Mouse (Mus musculus) forebrain, embryonic 13.5 days (tissue): ENCODE results near the gene Pdzrn3. TPM values are rescaled to one million over a fixed set of nuclear protein-coding genes. Genes with fewer than 3 reads are reported as not detected.

ENCODE experiments used
- ATAC-seq: fragments of 200-750 bp; cut with Nextera tagmentation; 2 replicates; pipeline ENCODE4 v1.8.0; 2017
- H3K27ac ChIP-seq: fragments of 300-500 bp; sonication (generic); 2 replicates; pipeline ENCODE4 v1.5.1; 2015; ENCODE audit warnings: inconsistent platforms, mild to moderate bottlenecking, moderate library complexity
- H3K27me3 ChIP-seq: fragments of 300-500 bp; sonication (generic); 2 replicates; pipeline ENCODE4 v1.6.1; 2015; ENCODE audit warnings: mild to moderate bottlenecking, inconsistent platforms
- H3K36me3 ChIP-seq: fragments of 300-500 bp; sonication (generic); 2 replicates; pipeline ENCODE4 v1.6.1; 2015; ENCODE audit warnings: mild to moderate bottlenecking, inconsistent platforms; ENCODE audit not compliant: poor library complexity, severe bottlenecking
- H3K4me1 ChIP-seq: fragments of 300-500 bp; sonication (generic); 2 replicates; pipeline ENCODE4 v1.6.1; 2015; ENCODE audit warnings: inconsistent platforms
- H3K4me2 ChIP-seq: fragments of 300-500 bp; sonication (generic); 2 replicates; pipeline ENCODE4 v1.6.1; 2015; ENCODE audit warnings: inconsistent platforms, mild to moderate bottlenecking, moderate library complexity
- H3K4me3 ChIP-seq: fragments of 300-500 bp; sonication (generic); 2 replicates; pipeline ENCODE4 v1.5.1; 2015; ENCODE audit warnings: mild to moderate bottlenecking, inconsistent platforms
- H3K9ac ChIP-seq: fragments of 300-500 bp; sonication (generic); 2 replicates; pipeline ENCODE4 v1.6.1; 2015; ENCODE audit warnings: mild to moderate bottlenecking, inconsistent platforms
- H3K9me3 ChIP-seq: fragments of 300-500 bp; sonication (generic); replicated peaks from 2 replicates; pipeline ENCODE4 v1.6.1; 2016; ENCODE audit warnings: inconsistent platforms
- WGBS: fragments of 180-500 bp; shearing (Covaris S2); methylation state at CpG from one replicate; pipeline ENCODE4 v1.1.7; 2015; 5-methylcytosine and 5-hydroxymethylcytosine counted together
- polyA plus RNA-seq: library from polyadenylated mRNA; unstranded; fragments of >200 nt; fragmentation: Nextera tagmentation; extraction: Ambion mirVana; gene quantifications from 2 replicates; pipeline ENCODE4 v1.2.1, GENCODE M21; 2015

Gene Pdzrn3
- polyA plus RNA-seq, 1 experiment from 2014 or later = 13.1 TPM

- 10% methylated on average over 7 of the region's 7 CpGs for WGBS
- H3K27ac ChIP-seq = peak overlapping the region; percentile 40; the same call in 1 of the 2 replicates
- H3K4me2 ChIP-seq = no peak overlapping the region
- no peaks in the 10 kb centered on the region for H3K27me3 ChIP-seq
- H3K4me1 ChIP-seq = peaks cover 37% of the 10 kb centered on the region
- H3K36me3 ChIP-seq = no peaks in the 10 kb centered on the region
- H3K9ac ChIP-seq = no peak overlapping the region
- H3K4me3 ChIP-seq = no peak overlapping the region
- peak; percentile 38; the same call in 1 of the 2 replicates for ATAC-seq
- H3K9me3 ChIP-seq = no peaks in the 10 kb centered on the region
Observed at GRCm38 (mm10) chr6:101236230-101236629, 141.5 kb downstream of the Pdzrn3 start.

GRCm38 (mm10) chr6:101234349-101234748 is 143.3 kb downstream of the Pdzrn3 start:
- 15% methylated on average over 10 of the region's 10 CpGs for WGBS
- no peak overlapping the region for H3K9ac ChIP-seq
- no peaks in the 10 kb centered on the region for H3K36me3 ChIP-seq
- no peaks in the 10 kb centered on the region for H3K9me3 ChIP-seq
- H3K4me3 ChIP-seq = no peak overlapping the region
- H3K4me1 ChIP-seq = peaks cover 37% of the 10 kb centered on the region
- H3K4me2 ChIP-seq = no peak overlapping the region
- no peak for ATAC-seq
- no peaks in the 10 kb centered on the region for H3K27me3 ChIP-seq
- peak overlapping the region; percentile 26; the same call in 1 of the 2 replicates for H3K27ac ChIP-seq

GRCm38 (mm10) chr6:101233680-101234079 is 144.0 kb downstream of the Pdzrn3 start:
- Histone ChIP-seq H3K9me3 (no peaks in the 10 kb centered on the region), H3K4me1 (peaks cover 37% of the 10 kb centered on the region), H3K4me2 (no peak overlapping the region), H3K9ac (no peak overlapping the region), H3K36me3 (no peaks in the 10 kb centered on the region), H3K27ac (peak overlapping the region; percentile 26; the same call in 1 of the 2 replicates), H3K27me3 (no peaks in the 10 kb centered on the region), H3K4me3 (no peak overlapping the region)
- ATAC-seq = peak; percentile 93
- 21% methylated on average over 6 of the region's 6 CpGs for WGBS

GRCm38 (mm10) chr6:101227294-101227855 is 150.3 kb downstream of the Pdzrn3 start:
- H3K36me3 ChIP-seq = no peaks in the 10 kb centered on the region
- 8% methylated on average over 8 of the region's 8 CpGs for WGBS
- H3K27ac ChIP-seq = peak overlapping the region; percentile 60
- H3K4me2 ChIP-seq = peak overlapping the region; percentile 8; the same call in 1 of the 2 replicates
- H3K4me1 ChIP-seq = peaks cover 14% of the 10 kb centered on the region
- no peak overlapping the region for H3K9ac ChIP-seq
- H3K4me3 ChIP-seq = no peak overlapping the region
- no peaks in the 10 kb centered on the region for H3K27me3 ChIP-seq
- peak; percentile 60 for ATAC-seq
- no peaks in the 10 kb centered on the region for H3K9me3 ChIP-seq

GRCm38 (mm10) chr6:101220307-101220706 is 157.4 kb downstream of the Pdzrn3 start:
- H3K36me3 ChIP-seq = no peaks in the 10 kb centered on the region
- no peak overlapping the region for H3K27ac ChIP-seq
- H3K9ac ChIP-seq = no peak overlapping the region
- WGBS = 61% methylated on average over 3 of the region's 3 CpGs
- no peak for ATAC-seq
- H3K4me2 ChIP-seq = no peak overlapping the region
- H3K4me1 ChIP-seq = peaks cover 3% of the 10 kb centered on the region
- H3K4me3 ChIP-seq = no peak overlapping the region
- H3K9me3 ChIP-seq = no peaks in the 10 kb centered on the region
- H3K27me3 ChIP-seq = no peaks in the 10 kb centered on the region

- H3K9me3 ChIP-seq = no peaks in the 10 kb centered on the region
- H3K4me2 ChIP-seq = no peak overlapping the region
- no peaks in the 10 kb centered on the region for H3K36me3 ChIP-seq
- no peak overlapping the region for H3K9ac ChIP-seq
- H3K27ac ChIP-seq = no peak overlapping the region
- 93% methylated on average over 3 of the region's 3 CpGs for WGBS
- ATAC-seq = no peak
- H3K4me3 ChIP-seq = no peak overlapping the region
- no peaks in the 10 kb centered on the region for H3K27me3 ChIP-seq
- peaks cover 10% of the 10 kb centered on the region for H3K4me1 ChIP-seq
Observed at GRCm38 (mm10) chr6:101219004-101219403, 158.7 kb downstream of the Pdzrn3 start.

GRCm38 (mm10) chr6:101218197-101218596 is 159.5 kb downstream of the Pdzrn3 start:
- peaks cover 10% of the 10 kb centered on the region for H3K4me1 ChIP-seq
- no peaks in the 10 kb centered on the region for H3K9me3 ChIP-seq
- no peak for ATAC-seq
- no peaks in the 10 kb centered on the region for H3K27me3 ChIP-seq
- WGBS = 80% methylated on average over 4 of the region's 4 CpGs
- H3K27ac ChIP-seq = no peak overlapping the region
- no peaks in the 10 kb centered on the region for H3K36me3 ChIP-seq
- no peak overlapping the region for H3K4me3 ChIP-seq
- H3K4me2 ChIP-seq = no peak overlapping the region
- H3K9ac ChIP-seq = no peak overlapping the region

GRCm38 (mm10) chr6:101217756-101218155 is 159.9 kb downstream of the Pdzrn3 start:
- no peaks in the 10 kb centered on the region for H3K36me3 ChIP-seq
- 81% methylated on average over 6 of the region's 6 CpGs for WGBS
- no peak overlapping the region for H3K9ac ChIP-seq
- no peak overlapping the region for H3K27ac ChIP-seq
- no peaks in the 10 kb centered on the region for H3K9me3 ChIP-seq
- ATAC-seq = no peak
- H3K4me2 ChIP-seq = no peak overlapping the region
- no peak overlapping the region for H3K4me3 ChIP-seq
- no peaks in the 10 kb centered on the region for H3K27me3 ChIP-seq
- peaks cover 14% of the 10 kb centered on the region for H3K4me1 ChIP-seq

- Histone ChIP-seq H3K9ac (no peak overlapping the region), H3K4me1 (peaks cover 30% of the 10 kb centered on the region), H3K4me2 (peak overlapping the region; percentile 25), H3K27ac (0 out of 2 replicates have a peak overlapping the region, but pooled peaks have one; percentile 31), H3K4me3 (no peak overlapping the region), H3K9me3 (no peaks in the 10 kb centered on the region), H3K27me3 (no peaks in the 10 kb centered on the region), H3K36me3 (no peaks in the 10 kb centered on the region)
- ATAC-seq = peak; percentile 78
- WGBS = 46% methylated on average over 16 of the region's 16 CpGs
Observed at GRCm38 (mm10) chr6:101215436-101215791, 162.3 kb downstream of the Pdzrn3 start.

GRCm38 (mm10) chr6:101214734-101215435 is 162.8 kb downstream of the Pdzrn3 start:
- no peak overlapping the region for H3K9ac ChIP-seq
- H3K27ac ChIP-seq = peak overlapping the region; percentile 31; the same call in 1 of the 2 replicates
- 76% methylated on average over 8 of the region's 8 CpGs for WGBS

GRCm38 (mm10) chr6:101213066-101213465 is 164.6 kb downstream of the Pdzrn3 start:
- H3K9ac ChIP-seq = no peak overlapping the region
- no peak; the same call in 1 of the 2 replicates for ATAC-seq
- no peak overlapping the region for H3K4me3 ChIP-seq
- no peaks in the 10 kb centered on the region for H3K27me3 ChIP-seq
- no peak overlapping the region for H3K4me2 ChIP-seq
- WGBS = 53% methylated on average over 5 of the region's 5 CpGs
- no peak overlapping the region for H3K27ac ChIP-seq
- H3K9me3 ChIP-seq = no peaks in the 10 kb centered on the region
- H3K4me1 ChIP-seq = peaks cover 30% of the 10 kb centered on the region
- no peaks in the 10 kb centered on the region for H3K36me3 ChIP-seq

More at GRCm38 (mm10) chr6:101214734-101215435, 162.8 kb downstream of the Pdzrn3 start:
- no peak overlapping the region for H3K4me2 ChIP-seq
- H3K4me3 ChIP-seq = no peak overlapping the region
- H3K27me3 ChIP-seq = no peaks in the 10 kb centered on the region
- peaks cover 30% of the 10 kb centered on the region for H3K4me1 ChIP-seq
- no peaks in the 10 kb centered on the region for H3K9me3 ChIP-seq
- H3K36me3 ChIP-seq = no peaks in the 10 kb centered on the region
- ATAC-seq = 0 out of 2 replicates have a peak, but pooled peaks have one; percentile 4

- Histone ChIP-seq H3K27me3 (no peaks in the 10 kb centered on the region), H3K4me2 (no peak overlapping the region), H3K4me1 (peaks cover 30% of the 10 kb centered on the region), H3K9ac (no peak overlapping the region), H3K4me3 (no peak overlapping the region), H3K27ac (peak overlapping the region; percentile 48), H3K36me3 (no peaks in the 10 kb centered on the region), H3K9me3 (no peaks in the 10 kb centered on the region)
- ATAC-seq = no peak
- WGBS = 88% methylated on average over 6 of the region's 6 CpGs
Observed at GRCm38 (mm10) chr6:101212086-101212485, 165.6 kb downstream of the Pdzrn3 start.
